Mouse (Mus musculus) liver, adult 2 months (tissue): Measurements from ENCODE around the gene Zfp426.

ENCODE experiments used
- CTCF ChIP-seq: fragments of 200-500 bp; IDR thresholded peaks from 2 replicates; pipeline ENCODE4 v1.5.1; 2011; ENCODE audit warnings: low read depth, low read length, control low read depth
- POLR2A ChIP-seq: fragments of 200-500 bp; IDR thresholded peaks from 2 replicates; pipeline ENCODE4 v1.6.1; 2011; ENCODE audit warnings: low read length, control low read depth; ENCODE audit not compliant: insufficient read depth; ENCODE audit errors: extremely low read depth

DNA sequence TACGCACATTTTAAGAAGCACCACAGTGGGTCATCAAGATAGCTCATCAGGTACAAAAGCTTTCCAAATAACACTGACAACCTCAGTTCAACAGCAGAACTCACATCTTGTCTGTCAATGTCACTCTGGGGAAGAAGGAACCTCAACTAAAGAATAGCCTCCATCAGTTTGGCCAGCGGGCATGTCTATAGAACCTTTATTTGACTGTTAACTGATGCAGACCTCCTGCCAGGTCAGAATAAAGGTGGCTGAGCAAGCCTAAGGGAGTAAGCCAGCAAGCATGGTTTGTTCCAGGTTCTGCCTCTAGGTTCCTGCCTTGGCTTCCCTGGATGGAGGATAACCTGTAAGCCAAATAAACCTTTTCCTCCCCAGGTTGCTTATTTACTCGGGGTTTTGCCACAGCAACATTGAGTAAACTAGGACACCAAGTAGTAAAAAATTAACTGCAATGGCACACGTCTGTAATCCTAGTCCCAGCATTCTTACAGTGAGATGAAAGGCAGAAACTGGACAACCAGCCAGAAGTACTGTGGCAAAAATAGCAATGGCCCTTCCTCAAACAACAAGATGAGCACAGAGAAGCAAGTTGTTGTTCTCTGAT is 49.3 kb downstream of the Zfp426 start:
- TF ChIP-seq CTCF (no peak), POLR2A (no peak)
